Mouse (Mus musculus) frontal cortex, postnatal 25 days (tissue): ENCODE data around the gene Gm7861.
"Not testable (repeated sequence)": the region's sequence is repeated elsewhere in the genome, so short reads cannot be mapped to it uniquely, and the experiment has no call there.

Experiments
- DNase-seq, 2 experiments: peaks; one replicate each; pipeline ENCODE4 v3.0.0; 2022; ENCODE audit warnings: low spot score in 2 of 2

The Gm7861 gene

DNA sequence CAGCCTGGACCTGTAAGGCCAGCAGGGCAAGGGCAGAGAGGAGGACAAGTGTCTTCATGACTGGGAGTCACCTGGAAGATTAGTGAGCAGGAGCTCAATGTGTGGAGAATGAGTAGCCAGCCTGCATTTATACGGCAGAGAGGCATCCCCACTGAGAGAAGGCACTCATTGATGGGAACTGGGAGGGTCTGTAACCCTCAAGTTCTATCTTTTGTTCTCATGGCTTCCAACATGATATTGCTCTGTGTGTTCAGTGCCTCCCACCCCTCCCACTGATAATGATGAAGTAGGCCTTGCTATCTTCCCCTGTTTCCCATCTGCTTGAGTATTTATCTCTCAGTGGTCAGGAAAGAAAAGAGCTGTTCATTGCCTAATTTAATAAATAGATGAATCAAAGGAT lies at the start of gene Gm7861:
Gm7861 (minus strand) TSS at position 101 of the 400 bp plus-strand sequence.
- DNase-seq = not testable (repeated sequence)

GRCm38 (mm10) chr8:21617883-21618282 lies 23.6 kb upstream of the Gm7861 start, which contains the start of gene Defa26:
Gene Defa26, plus strand, starts transcription at chr8:21618183.
- DNase-seq = not testable (repeated sequence)

GRCm38 (mm10) chr8:21582706-21583105 lies 11.6 kb downstream of the Gm7861 start, which contains the start of gene Defa28:
Gene Defa28, plus strand, starts transcription at chr8:21583006.
- not testable (repeated sequence) for DNase-seq

- not testable (repeated sequence) for DNase-seq
These were observed 29.2 kb downstream of the Gm7861 start, which contains the start of gene Defa37 for GRCm38 (mm10) chr8:21565086-21565485. Gene Defa37, plus strand, starts transcription at chr8:21565386.
